Mouse (Mus musculus) left cerebral cortex, adult 2 months (tissue): ENCODE data around the gene Prox2. TPM values are rescaled to one million over a fixed set of nuclear protein-coding genes. Genes with fewer than 3 reads are reported as not detected.
"Not testable (repeated sequence)": the region's sequence is repeated elsewhere in the genome, so short reads cannot be mapped to it uniquely, and the experiment has no call there.

ENCODE experiments used
- DNase-seq, 2 experiments: peaks; one replicate each; pipeline ENCODE4 v3.0.0; 2021 to 2022; ENCODE audit warnings: low spot score in 2 of 2, mixed read lengths in 1 of 2; ENCODE audit errors: extremely low spot score in 1 of 2
- H3K27ac ChIP-seq: fragments of 200-600 bp; 2 replicates; pipeline ENCODE4 v1.8.1; 2022
- H3K4me3 ChIP-seq: fragments of 200-600 bp; 2 replicates; pipeline ENCODE4 v1.8.1; 2022
- CTCF ChIP-seq: fragments of 200-600 bp; IDR thresholded peaks from 2 replicates; pipeline ENCODE4 v1.8.1; 2022; ENCODE audit warnings: antibody characterized with exemption, mild to moderate bottlenecking, moderate library complexity
- intact Hi-C: fragments of 180-260 bp; cut with DNase I; formaldehyde crosslinking; loops from one replicate; pipeline ENCODE4 v1.15.1; 2025
- total RNA-seq, 2 experiments: library from RNA; stranded (reverse); gene quantifications; 2 replicates each; pipeline ENCODE4 v1.2.3; 2021

The Prox2 gene
- total RNA-seq, 2 experiments from 2014 or later = 1.9 to 2.1 TPM

DNA sequence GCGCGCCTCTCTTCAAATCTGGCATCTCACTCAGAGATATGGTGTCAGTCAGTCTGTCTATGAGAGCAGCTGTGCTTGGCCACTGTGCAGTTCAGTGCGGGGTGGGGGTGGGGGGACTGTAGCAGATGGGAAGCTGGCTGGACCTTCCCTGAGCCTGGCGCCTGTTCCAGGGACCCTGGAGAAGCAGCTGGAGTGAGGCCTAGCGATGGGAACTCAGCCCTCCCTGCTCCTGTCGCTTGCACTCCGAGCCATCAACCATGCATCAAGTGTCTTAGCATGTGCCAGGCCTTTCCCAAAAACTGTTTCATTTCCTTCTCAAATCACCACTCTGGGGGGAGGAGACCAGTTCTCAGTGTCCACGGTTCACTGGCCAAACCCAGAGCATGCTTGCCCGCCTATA is 35.1 kb upstream of the Prox2 start:
- no peak for DNase-seq
- H3K27ac ChIP-seq = no peak overlapping the region
- intact Hi-C loops = no loop called here
- TF ChIP-seq CTCF = no peak
- no peak overlapping the region for H3K4me3 ChIP-seq

DNA sequence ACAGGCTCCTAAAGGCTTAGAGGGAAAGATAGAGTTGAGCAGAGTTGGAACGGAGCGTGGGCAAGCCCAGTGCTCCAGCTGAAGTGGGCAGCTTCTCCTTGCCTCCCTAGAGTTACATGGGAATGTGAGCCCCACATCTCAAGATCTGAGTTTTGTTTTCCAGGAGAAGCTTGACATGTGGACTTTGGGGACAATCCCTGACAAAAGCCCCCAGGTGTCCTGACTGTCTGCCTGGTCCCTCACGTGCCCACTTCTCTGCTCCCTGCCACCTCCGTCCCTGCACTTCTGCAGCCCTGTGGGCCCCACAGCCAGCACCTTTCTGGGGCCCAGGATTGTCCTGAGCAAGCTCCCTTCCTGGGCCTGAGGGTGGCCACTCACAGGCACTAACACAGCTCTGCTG is 34.3 kb upstream of the Prox2 start:
- DNase-seq = no peak
- H3K27ac ChIP-seq = no peak overlapping the region
- no peak for TF ChIP-seq CTCF
- intact Hi-C loops = no loop called here
- no peak overlapping the region for H3K4me3 ChIP-seq

DNA sequence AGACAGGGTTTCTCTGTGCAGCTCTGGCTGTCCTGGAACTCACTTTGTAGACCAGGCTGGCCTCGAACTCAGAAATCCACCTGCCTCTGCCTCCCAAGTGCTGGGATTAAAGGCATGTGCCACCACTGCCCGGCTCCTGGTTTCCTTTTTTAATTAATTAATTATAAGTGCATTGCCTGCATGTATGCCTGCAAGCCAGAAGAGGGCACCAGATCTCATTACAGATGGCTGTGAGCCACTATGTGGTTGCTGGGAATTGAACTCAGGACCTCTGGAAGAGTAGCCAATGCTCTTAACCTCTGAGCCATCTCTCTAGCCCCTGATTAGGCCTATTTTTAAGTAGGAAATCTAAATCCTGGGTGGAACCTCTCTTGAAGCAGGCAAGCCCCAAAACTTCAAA is 33.7 kb upstream of the Prox2 start:
- intact Hi-C loops, H3K27ac ChIP-seq, H3K4me3 ChIP-seq, DNase-seq: not testable (repeated sequence)
- peak; percentile 63 for TF ChIP-seq CTCF

GRCm38 (mm10) chr12:85142803-85143202 is 32.2 kb upstream of the Prox2 start:
- intact Hi-C loops = loop anchor here (1.0 kb wide), 1 partner anchor 162 kb away; no protein-coding TSS in a partner anchor
- no peak overlapping the region for H3K4me3 ChIP-seq
- peak; percentile 75 to 84 for DNase-seq

DNA sequence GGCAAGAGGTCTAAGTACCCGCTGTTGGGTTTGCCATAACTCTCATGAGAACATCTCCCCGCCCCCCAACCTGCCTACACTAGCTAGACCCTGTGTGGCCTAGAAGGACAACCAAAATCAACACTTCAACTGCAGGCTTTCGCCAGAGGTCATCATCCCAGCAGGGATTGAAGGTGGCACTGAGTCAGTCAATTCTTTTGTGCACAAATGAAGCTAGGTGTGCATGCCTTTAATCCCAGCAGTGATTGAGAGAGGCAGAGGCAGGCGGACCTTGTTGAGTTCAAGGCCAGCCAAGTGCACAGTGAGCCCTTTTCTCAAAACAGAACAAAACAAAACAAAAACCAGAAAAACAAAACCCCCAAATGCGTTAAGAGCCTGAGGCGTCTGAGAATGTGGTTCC is 30.5 kb upstream of the Prox2 start:
- TF ChIP-seq CTCF = no peak

More at GRCm38 (mm10) chr12:85142803-85143202, 32.2 kb upstream of the Prox2 start:
- peak; percentile 97 for TF ChIP-seq CTCF
- H3K27ac ChIP-seq = no peak overlapping the region

DNA sequence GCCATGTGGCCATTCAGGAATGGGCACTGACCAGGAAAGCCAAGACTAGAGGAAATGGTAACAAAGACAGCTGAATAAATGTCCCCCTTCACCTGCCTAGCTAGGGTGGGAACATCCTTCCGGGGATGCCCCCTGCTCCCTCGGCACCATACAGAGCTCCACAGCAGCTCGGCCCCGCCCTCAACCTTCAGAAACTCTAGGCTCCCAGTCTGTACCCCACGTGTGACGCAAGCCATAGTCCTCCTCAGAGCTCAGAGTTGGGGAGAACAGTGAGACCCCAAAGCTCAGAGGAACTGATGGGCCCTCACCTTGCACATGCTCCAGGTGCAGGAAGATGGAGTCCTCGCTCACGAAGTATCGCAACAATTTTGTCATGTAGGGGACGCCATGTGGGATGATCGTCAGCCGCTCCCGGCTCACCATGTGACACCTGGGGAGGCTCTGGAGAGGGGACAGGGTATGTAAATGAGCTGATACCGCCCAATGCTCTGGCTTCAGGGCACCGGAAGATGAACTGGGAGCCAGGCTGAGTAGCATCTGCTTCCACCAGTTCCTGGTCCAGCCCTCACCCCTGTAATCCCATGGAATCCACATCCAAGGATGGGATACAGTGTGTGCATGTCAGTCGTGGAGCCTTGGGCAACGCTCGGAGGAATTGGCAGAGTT is 29.6 kb upstream of the Prox2 start:
- intact Hi-C loops = no loop called here
- H3K4me3 ChIP-seq = no peak overlapping the region
- TF ChIP-seq CTCF = no peak

More for the DNA sequence above, 30.5 kb upstream of the Prox2 start:
- DNase-seq = no peak
- no peak overlapping the region for H3K4me3 ChIP-seq
- no peak overlapping the region for H3K27ac ChIP-seq
- intact Hi-C loops = no loop called here

GRCm38 (mm10) chr12:85136627-85137026 is 26.1 kb upstream of the Prox2 start:
- H3K27ac ChIP-seq = no peak overlapping the region
- H3K4me3 ChIP-seq = no peak overlapping the region
- DNase-seq = no peak
- intact Hi-C loops = no loop called here
- TF ChIP-seq CTCF = peak; percentile 7; the same call in 1 of the 2 replicates

More for the DNA sequence above, 29.6 kb upstream of the Prox2 start:
- H3K27ac ChIP-seq = no peak overlapping the region
- no peak for DNase-seq

DNA sequence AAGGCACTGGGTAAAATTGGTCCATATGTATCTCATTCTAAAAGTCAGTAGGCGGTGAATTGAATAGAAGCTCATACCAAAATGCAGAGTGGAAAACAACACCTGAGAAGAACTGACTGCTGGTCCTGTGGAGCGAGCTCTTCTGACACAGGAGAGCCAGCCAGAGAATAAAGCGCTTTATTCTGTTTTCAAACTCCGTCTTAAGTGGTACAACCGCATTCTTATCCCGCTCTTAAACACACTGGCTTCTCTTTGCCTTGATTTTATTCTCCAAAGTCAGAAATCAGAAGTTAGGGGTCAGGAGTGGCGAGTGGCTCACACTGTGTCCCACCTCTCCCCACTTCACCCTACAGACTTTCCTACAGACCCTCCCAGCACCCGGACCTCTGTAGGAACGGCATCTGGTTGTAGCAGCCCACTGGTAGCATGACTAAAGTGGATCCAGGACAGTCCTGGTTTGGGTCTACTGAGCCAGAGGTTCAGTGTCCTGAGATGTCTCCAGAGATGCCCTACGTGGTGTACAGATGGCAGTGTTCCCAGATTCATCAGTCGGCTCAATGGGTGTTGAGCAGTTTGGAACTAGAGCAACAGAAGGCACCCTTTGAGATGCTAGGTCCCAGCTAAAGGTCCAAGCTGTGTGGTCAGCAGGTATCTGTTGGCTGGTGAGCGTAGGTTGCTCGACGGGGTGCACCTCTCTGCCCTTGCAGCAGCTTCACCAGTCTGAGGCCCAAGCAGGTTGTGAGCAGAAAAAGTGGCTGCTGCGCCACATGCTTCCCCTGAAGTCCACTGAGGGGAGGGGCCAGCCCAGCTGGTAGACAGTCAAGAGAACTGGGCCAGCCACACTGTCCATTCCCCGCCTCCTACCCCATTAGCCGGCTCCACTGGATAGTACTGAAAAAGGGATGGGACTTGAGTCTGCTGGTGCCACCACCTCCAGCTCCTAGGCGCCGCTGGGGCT is 25.2 kb upstream of the Prox2 start:
- Histone ChIP-seq H3K4me3 (no peak overlapping the region), H3K27ac (no peak overlapping the region)
- intact Hi-C loops = no loop called here
- DNase-seq = no peak
- no peak for TF ChIP-seq CTCF

DNA sequence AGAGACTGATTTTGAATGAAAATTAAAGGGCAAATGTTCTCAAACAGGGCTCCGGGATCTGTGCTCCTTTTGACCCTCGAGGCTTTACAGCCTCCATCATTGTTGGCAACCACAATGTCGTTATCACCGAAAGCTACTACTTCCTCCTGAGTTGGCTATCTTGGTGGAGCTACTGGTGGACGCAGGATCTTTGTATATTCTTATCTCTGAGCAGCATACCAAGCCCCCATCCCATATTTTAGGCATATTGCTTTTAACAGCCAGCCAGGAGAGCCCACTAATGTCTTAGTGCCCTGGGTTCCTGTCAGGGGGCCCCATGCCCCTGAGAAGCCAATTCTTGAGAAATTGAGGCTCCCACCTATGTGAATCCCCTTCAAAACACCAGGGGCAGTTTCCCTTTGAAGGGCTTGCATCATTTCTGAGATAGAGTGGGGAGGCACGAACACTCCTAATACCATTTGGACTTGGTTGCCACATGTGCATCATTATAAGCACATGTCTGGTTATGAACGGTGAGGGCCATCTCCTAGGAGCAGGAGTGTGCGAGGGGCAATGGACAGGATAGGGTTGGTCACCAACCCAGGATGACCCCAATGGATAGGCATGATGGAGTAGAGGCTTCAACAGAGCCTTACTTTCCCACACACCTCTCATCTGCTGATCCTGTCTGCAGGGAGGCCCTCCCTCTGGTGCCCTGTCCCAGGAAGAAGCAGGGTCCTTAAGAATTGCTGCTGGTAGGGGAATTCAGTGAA is 23.7 kb upstream of the Prox2 start:
- no peak overlapping the region for H3K27ac ChIP-seq
- no peak overlapping the region for H3K4me3 ChIP-seq
- DNase-seq = no peak
- intact Hi-C loops = no loop called here
- no peak for TF ChIP-seq CTCF

DNA sequence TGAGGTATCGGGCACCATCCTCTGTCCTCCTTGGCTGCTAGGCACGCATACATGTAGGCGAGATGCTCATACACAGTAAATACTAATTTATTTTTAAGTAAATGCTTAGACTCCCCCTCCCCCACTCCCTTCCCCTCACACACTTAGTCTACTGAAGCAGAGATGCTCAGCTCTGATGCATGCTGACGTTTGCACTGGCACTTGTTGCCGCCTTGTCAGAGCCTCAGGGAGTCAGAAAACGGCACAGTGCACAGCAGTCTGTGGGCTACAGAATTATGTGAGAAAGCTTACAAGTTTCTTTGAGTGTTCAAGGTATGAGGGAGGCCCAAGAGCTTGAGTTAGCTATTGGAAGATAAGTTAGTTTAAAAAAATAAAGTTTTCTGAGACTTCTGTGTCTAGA is 20.8 kb upstream of the Prox2 start:
- Histone ChIP-seq H3K4me3 (no peak overlapping the region), H3K27ac (no peak overlapping the region)
- intact Hi-C loops = no loop called here
- no peak for TF ChIP-seq CTCF
- DNase-seq = no peak

GRCm38 (mm10) chr12:85129426-85129978 is 18.9 kb upstream of the Prox2 start:
- Histone ChIP-seq H3K4me3 (no peak overlapping the region), H3K27ac (no peak overlapping the region)
- DNase-seq = no peak
- no peak for TF ChIP-seq CTCF
- intact Hi-C loops = no loop called here
